Mouse (Mus musculus) limb, embryonic 11.5 days (tissue): Measurements from ENCODE around the gene Prrt4. TPM values are rescaled to one million over a fixed set of nuclear protein-coding genes. Genes with fewer than 3 reads are reported as not detected.
A peak's percentile ranks its signal among the peaks of the same experiment; 100 is the strongest.
"Not testable (repeated sequence)": the region's sequence is repeated elsewhere in the genome, so short reads cannot be mapped to it uniquely, and the experiment has no call there.

Experiments used
- ATAC-seq: fragments of 200-750 bp; cut with Nextera tagmentation; 2 replicates; pipeline ENCODE4 v1.8.0; 2017; ENCODE audit warnings: low read depth; ENCODE audit not compliant: insufficient number of reproducible peaks, low FRiP score, low TSS enrichment
- DNase-seq: peaks from one replicate; pipeline ENCODE4 v3.0.0-alpha.2; 2015; ENCODE audit warnings: low spot score
- H3K27ac ChIP-seq: fragments of 300-500 bp; sonication (generic); replicated peaks from 2 replicates; pipeline ENCODE4 v1.5.1; 2014; ENCODE audit warnings: low read depth, mild to moderate bottlenecking, low read length
- H3K27me3 ChIP-seq: fragments of 300-500 bp; sonication (generic); 2 replicates; pipeline ENCODE4 v1.6.1; 2014; ENCODE audit warnings: mild to moderate bottlenecking, low read length, mixed read lengths; ENCODE audit not compliant: control insufficient read depth, insufficient read depth
- H3K36me3 ChIP-seq: fragments of 300-500 bp; sonication (generic); 2 replicates; pipeline ENCODE4 v1.6.1; 2014; ENCODE audit warnings: mild to moderate bottlenecking, low read length, moderate library complexity, mixed read lengths; ENCODE audit not compliant: control insufficient read depth, insufficient read depth
- H3K4me1 ChIP-seq: fragments of 300-500 bp; sonication (generic); 2 replicates; pipeline ENCODE4 v1.6.1; 2014; ENCODE audit warnings: low read length, mixed read lengths; ENCODE audit not compliant: control insufficient read depth, insufficient read depth
- H3K4me2 ChIP-seq: fragments of 300-500 bp; sonication (generic); 2 replicates; pipeline ENCODE4 v1.6.1; 2014; ENCODE audit warnings: low read depth, mild to moderate bottlenecking, moderate library complexity; ENCODE audit not compliant: severe bottlenecking
- H3K4me3 ChIP-seq: fragments of 300-500 bp; sonication (generic); 2 replicates; pipeline ENCODE4 v1.5.1; 2014; ENCODE audit warnings: low read depth, low read length
- H3K9ac ChIP-seq: fragments of 300-500 bp; sonication (generic); 2 replicates; pipeline ENCODE4 v1.6.1; 2014; ENCODE audit warnings: mild to moderate bottlenecking, low read length
- H3K9me3 ChIP-seq: fragments of 300-500 bp; sonication (generic); 2 replicates; pipeline ENCODE4 v1.6.1; 2016; ENCODE audit warnings: low read length; ENCODE audit not compliant: control insufficient read depth
- WGBS: fragments of 180-500 bp; shearing (Covaris S2); extraction: QIAGEN DNeasy Blood & Tissue Kit; methylation state at CpG from one replicate; pipeline ENCODE4 v1.1.7; 2014; 5-methylcytosine and 5-hydroxymethylcytosine counted together
- polyA plus RNA-seq: library from polyadenylated mRNA; unstranded; fragments of >200 nt; fragmentation: Nextera tagmentation; extraction: Ambion mirVana; gene quantifications from 2 replicates; pipeline ENCODE4 v1.2.1, GENCODE M21; 2014

The Prrt4 gene
- 1.2 TPM in 2 replicates for polyA plus RNA-seq

DNA sequence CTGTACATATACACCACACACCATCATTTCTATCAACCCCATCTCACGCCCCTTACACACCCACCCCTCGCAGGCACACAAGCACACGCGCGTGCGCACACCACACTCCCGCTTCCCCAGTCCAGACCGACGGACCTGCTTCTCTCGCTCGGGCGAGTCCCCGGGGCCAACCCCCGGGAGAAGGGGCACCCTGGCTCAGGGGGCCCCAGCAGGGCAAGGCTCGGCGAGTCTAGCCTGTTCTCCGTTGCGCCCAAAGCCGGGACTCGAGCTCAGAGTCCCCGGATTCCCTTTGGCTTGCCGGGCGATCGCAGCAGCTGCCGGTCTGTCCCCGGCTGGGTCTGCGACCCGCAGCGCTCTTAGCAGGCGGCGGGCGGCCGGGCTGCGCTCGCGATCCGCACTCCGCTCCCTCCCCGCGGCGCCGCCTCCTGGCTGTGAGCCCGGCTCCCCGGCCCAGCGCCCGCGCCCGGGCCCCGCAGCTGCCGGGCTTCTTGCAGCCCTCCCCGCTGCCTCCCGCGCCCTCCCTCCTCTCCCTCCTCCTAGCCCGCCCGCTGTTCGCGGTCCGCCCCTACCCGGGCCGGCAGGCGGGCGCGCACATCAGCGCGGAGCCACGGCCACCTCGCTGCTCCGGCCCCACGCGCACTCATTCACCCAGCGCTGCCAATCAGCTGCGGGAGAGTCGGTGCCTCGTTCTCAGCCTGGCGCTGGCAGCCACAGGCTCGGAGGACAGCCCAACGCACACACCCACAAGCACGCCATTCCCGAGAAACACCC, at the start of gene Prrt4:
TSS of gene Prrt4 (minus strand) at position 697 of the 771 bp plus-strand sequence.
- peak within 1 kb of the TSS; percentile 70 for H3K9ac ChIP-seq
- no peak within 1 kb of the TSS for H3K27ac ChIP-seq
- DNase-seq (peak; percentile 71), ATAC-seq (peak; percentile 33; the same call in 1 of the 2 replicates)
- peaks cover 5% of the 10 kb centered on the region for H3K4me1 ChIP-seq
- 0 out of 2 replicates have a peak, but pooled peaks cover 3% of the 10 kb centered on the region for H3K27me3 ChIP-seq
- H3K4me2 ChIP-seq: peak within 1 kb of the TSS; percentile 80
- peak within 1 kb of the TSS; percentile 47 for H3K4me3 ChIP-seq
- under 1% methylated on average over 71 of the region's 79 CpGs for WGBS
- H3K36me3 ChIP-seq: no peaks in the 10 kb centered on the region
- no peaks in the 10 kb centered on the region for H3K9me3 ChIP-seq

DNA sequence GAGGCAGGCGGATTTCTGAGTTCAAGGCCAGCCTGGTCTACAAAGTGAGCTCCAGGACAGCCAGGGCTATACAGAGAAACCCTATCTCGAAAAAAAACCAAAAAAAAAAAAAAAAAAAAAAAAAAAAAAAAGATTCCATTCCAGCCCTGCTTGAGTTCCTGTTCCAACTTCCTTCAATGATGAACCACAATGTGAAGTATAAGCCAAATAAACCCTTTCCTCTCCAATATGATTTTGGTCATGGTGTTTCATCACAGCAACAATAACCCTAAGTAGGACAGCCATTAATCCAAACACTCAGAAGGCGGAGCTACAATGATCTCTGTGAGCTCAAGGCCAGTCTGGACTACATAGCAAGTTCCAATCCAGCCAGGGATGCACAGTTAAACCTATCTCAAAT, 38.3 kb upstream of the Prrt4 start:
- WGBS: 92% methylated on average over 1 of the region's 3 CpGs
- not testable (repeated sequence) for H3K4me3 ChIP-seq, H3K4me2 ChIP-seq, H3K4me1 ChIP-seq, H3K9ac ChIP-seq, H3K27ac ChIP-seq, H3K9me3 ChIP-seq, H3K36me3 ChIP-seq, DNase-seq, ATAC-seq
- peaks cover 21% of the 10 kb centered on the region for H3K27me3 ChIP-seq

DNA sequence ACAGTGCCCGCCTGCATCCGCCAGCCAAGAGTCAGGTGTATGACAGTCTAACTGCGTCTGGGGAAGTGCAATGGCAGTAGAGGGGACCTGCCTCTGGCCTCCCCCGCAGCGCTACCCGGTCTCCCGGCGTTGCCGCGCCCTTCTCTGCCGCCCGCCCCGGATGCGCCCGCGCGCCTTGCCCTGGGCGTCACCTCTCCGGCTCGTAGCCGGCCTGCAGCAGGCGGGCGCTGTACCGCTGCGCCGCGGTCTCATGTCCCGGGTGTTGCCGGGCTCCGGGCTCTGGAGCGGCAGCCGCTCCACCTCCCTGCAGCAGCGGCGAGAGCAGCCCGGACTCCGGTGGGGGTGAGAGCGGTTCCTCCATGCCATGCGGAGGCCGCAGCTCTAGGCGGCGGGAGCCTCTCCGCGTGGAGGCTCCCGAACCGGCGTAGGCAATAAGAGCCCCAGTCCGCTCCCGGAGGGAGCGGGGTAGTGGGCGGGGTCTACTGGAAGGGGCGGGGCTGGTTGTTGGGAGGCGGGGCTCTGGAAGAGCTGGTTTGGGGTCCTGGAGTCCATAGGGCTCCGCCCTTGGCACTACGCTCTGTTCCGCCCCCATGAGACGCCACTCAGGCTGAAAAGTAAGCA, 36.6 kb upstream of the Prrt4 start, which contains the start of gene Impdh1:
TSS of gene Impdh1 (minus strand) at position 484 of the 621 bp plus-strand sequence.
- Histone ChIP-seq H3K4me2 (peak within 1 kb of the TSS; percentile 99), H3K4me1 (peaks cover 9% of the 10 kb centered on the region), H3K27ac (no peak within 1 kb of the TSS), H3K36me3 (no peaks in the 10 kb centered on the region), H3K27me3 (peaks cover 21% of the 10 kb centered on the region), H3K9me3 (no peaks in the 10 kb centered on the region), H3K4me3 (peak within 1 kb of the TSS; percentile 55), H3K9ac (peak within 1 kb of the TSS; percentile 60)
- WGBS: under 1% methylated on average over 56 of the region's 56 CpGs
- ATAC-seq (peak; percentile 83), DNase-seq (peak; percentile 87)

DNA sequence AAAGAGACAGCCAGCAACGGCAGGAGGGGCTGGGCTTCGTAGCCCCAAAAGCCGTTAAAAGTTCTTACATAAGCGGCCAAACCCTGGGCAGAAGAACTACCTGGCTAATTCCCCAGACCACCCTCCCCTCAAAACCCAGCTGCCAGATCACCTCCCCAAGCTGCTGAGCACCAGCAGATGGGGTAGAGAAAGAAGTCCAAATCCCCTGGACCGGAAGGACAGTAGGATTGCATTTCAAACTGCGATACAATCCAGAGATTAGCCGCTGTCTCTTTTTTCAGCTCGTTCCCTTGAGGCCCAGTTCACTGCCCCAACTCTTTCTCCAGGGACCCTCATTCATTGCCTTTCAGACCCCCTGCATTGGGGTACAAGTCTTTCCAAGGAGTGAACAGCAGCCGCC, 35.8 kb upstream of the Prrt4 start:
- peaks cover 21% of the 10 kb centered on the region for H3K27me3 ChIP-seq
- H3K4me1 ChIP-seq: peaks cover 10% of the 10 kb centered on the region
- H3K27ac ChIP-seq: no peak overlapping the region
- DNase-seq (no peak), ATAC-seq (no peak)
- peak overlapping the region; percentile 99 for H3K4me2 ChIP-seq
- H3K9me3 ChIP-seq: no peaks in the 10 kb centered on the region
- peak overlapping the region; percentile 55 for H3K4me3 ChIP-seq
- H3K36me3 ChIP-seq: no peaks in the 10 kb centered on the region
- 13% methylated on average over 9 of the region's 9 CpGs for WGBS
- H3K9ac ChIP-seq: no peak overlapping the region

DNA sequence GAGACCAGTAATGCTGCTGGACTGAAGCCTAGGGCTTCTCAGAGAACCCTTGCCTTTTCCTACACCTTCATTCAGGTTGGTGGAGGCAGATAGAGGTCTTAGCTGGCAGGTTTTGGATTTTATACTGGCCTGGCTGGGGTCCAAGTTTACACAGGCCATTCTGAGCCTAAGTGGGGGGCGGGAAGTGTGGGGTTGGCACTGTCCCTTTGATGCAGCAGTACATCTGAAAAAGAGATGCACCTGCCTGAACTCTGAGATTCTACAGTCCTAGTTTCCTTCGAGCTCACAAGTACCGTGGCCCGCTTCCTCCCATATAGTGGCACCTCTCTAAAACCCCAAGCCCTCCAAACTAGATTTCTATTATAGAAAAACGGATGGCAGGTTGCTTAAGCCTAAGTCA, 35.4 kb upstream of the Prrt4 start:
- H3K4me2 ChIP-seq: no peak overlapping the region
- H3K27ac ChIP-seq: no peak overlapping the region
- H3K27me3 ChIP-seq: peaks cover 21% of the 10 kb centered on the region
- no peak overlapping the region for H3K9ac ChIP-seq
- WGBS: 38% methylated on average over 5 of the region's 5 CpGs
- ATAC-seq: no peak
- H3K4me1 ChIP-seq: peaks cover 10% of the 10 kb centered on the region
- no peak overlapping the region for H3K4me3 ChIP-seq
- DNase-seq: no peak
- H3K9me3 ChIP-seq: no peaks in the 10 kb centered on the region
- no peaks in the 10 kb centered on the region for H3K36me3 ChIP-seq

DNA sequence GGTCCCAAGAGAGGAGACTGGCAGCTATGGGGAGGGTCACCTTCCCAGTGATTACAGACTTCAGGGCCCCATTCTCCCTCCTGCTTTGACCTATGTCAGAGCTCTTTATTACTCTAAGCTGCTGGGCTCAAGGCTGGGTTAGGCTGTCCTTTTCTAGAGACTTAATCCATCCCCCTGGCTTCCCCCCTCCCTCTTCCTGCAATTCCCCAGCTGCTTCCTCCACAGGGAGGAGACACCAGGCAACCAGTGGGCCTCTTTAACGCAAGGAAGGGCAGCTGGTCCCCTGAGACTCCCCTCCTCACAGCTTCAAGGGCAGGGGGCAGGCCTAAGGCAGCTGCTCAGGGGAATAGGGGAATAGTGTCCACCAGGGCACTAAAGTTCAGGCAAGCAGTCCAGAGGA, 34.9 kb upstream of the Prrt4 start:
- WGBS: 0% methylated on average over 1 of the region's 1 CpGs
- DNase-seq (no peak), ATAC-seq (no peak)
- H3K36me3 ChIP-seq: no peaks in the 10 kb centered on the region
- H3K4me3 ChIP-seq: no peak overlapping the region
- peaks cover 21% of the 10 kb centered on the region for H3K27me3 ChIP-seq
- no peak overlapping the region for H3K9ac ChIP-seq
- H3K4me2 ChIP-seq: no peak overlapping the region
- no peaks in the 10 kb centered on the region for H3K9me3 ChIP-seq
- peaks cover 10% of the 10 kb centered on the region for H3K4me1 ChIP-seq
- H3K27ac ChIP-seq: no peak overlapping the region

DNA sequence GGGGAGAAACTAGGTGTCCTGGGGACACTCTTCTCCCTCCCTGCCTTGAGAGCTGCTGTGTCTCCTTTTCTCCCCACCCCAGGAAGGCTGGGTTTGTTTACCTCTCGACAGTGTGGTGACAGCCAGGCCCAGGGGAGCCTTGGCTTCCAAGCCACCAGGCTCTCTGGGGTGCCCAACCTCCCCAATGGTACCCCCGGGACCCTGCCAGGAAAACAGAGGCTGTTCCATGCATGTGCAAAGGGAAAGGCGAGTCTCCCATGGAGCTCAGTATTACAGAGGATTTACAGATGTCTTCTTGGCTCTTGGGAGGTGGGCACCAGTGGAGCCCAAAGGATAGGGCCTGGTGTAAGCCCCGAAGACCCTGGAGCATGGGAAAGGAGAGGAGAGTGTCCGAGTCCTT, 34.1 kb upstream of the Prrt4 start:
- Histone ChIP-seq H3K4me2 (no peak overlapping the region), H3K36me3 (no peaks in the 10 kb centered on the region), H3K27ac (no peak overlapping the region), H3K4me1 (peaks cover 10% of the 10 kb centered on the region), H3K27me3 (peaks cover 21% of the 10 kb centered on the region), H3K9ac (no peak overlapping the region), H3K9me3 (no peaks in the 10 kb centered on the region), H3K4me3 (no peak overlapping the region)
- DNase-seq: no peak
- 55% methylated on average over 5 of the region's 5 CpGs for WGBS
- no peak for ATAC-seq

DNA sequence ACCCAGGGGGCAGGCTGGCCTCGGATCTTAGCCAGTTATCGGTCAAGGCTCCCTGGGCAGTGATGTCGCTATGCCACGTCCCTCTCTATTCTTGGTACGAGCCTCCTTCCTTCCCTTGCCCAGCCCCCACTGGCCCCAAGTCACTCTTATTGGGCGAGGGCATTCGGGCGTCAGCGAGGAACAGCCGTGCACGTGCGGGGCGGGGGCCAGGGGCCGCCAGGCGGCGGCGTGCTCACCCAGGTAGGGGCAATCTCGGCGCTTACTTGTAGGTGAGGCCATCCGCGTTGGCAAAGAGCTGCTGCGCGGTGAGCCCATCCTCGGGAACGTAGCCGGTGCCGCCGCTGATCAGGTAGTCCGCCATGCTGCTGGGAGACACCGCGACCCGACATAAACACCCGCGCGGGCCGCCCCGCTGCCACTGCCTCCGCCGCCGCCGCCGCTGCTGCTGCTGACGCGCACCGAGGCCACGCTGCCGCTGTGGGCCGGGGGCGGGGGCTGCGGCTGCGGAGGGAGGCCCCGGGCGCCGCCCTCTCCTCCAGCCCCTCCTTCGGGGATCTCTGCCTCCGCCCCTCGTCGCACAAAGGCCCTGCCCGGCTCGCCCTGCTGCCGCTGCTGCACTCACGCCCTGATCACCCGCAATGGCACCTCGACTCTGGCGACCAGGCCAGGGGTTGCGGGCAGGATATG, 32.6 kb upstream of the Prrt4 start:
- peaks cover 10% of the 10 kb centered on the region for H3K4me1 ChIP-seq
- H3K9me3 ChIP-seq: no peaks in the 10 kb centered on the region
- H3K4me3 ChIP-seq: peak overlapping the region; percentile 59
- H3K36me3 ChIP-seq: no peaks in the 10 kb centered on the region
- peaks cover 21% of the 10 kb centered on the region for H3K27me3 ChIP-seq
- peak overlapping the region; percentile 76 for H3K9ac ChIP-seq
- ATAC-seq: peak; percentile 76
- peak; percentile 88 for DNase-seq
- H3K27ac ChIP-seq: peak overlapping the region; percentile 47; the same call in 1 of the 2 replicates
- under 1% methylated on average over 61 of the region's 66 CpGs for WGBS
- H3K4me2 ChIP-seq: peak overlapping the region; percentile 87
